In the genomic region with DNA sequence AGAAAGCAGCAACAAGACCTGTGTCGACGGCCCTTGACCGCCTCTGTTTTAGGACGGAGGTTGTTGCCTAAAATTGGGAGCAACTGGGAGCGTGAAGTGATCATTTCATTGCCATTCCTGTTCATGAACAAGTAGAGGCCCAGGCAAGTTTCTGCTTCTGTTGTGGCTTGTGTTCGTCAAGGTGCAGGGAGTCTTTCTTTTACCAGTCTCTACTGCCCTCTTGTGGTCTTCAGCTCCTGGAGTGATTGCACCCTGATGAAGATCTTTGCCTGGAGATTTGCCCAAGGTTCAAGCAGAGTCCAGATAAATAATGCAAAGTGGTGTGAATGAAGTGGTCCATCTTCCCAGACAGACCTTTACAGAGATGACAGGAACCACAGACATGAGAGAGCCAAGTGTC, we compare ENCODE assay signal across 9 mouse cellular contexts.
A peak's percentile ranks its signal among the peaks of the same experiment; 100 is the strongest.
DNase-seq lines count a peak whose midpoint lies in the region; ATAC-seq and TF ChIP-seq lines count a peak whose summit lies in the region.
"Had no signal": no experiment of that assay in that cellular context is flagged by ENCODE, and none has a peak within 500 bp of the region (broad histone marks: within the 10 kb centered on the region; RNA-seq: fewer than 3 reads in every experiment).

No protein-coding gene starts in this region.

- ATAC-seq in forebrain, postnatal 0 days: peak; percentile 45; the same call in 1 of the 2 replicates
- no peak for ATAC-seq in stomach, postnatal 0 days (ENCODE audit: low FRiP score, low TSS enrichment)

- no peak overlapping the region for H3K4me3 ChIP-seq in gastrocnemius, adult 2 months
- no peak overlapping the region for H3K4me3 ChIP-seq in forebrain, postnatal 0 days (ENCODE audit: low read depth, low read length)
- no peak overlapping the region for H3K4me3 ChIP-seq in stomach, postnatal 0 days (ENCODE audit: low read depth, low read length)
- H3K4me3 ChIP-seq: liver, embryonic 15.5 days had no signal

- TF ChIP-seq CTCF in gastrocnemius, adult 2 months (IDR thresholded peaks at IDR 0.05): peak; percentile 79
- peak; percentile 86 for TF ChIP-seq CTCF in forebrain, postnatal 0 days (IDR thresholded peaks at IDR 0.05; ENCODE audit: low read depth)
- TF ChIP-seq CTCF in stomach, postnatal 0 days (IDR thresholded peaks at IDR 0.05; ENCODE audit: low read depth): peak; percentile 87

- no peak overlapping the region for H3K27ac ChIP-seq in gastrocnemius, adult 2 months
- H3K27ac ChIP-seq in forebrain, postnatal 0 days (ENCODE audit: low read depth, low read length): no peak overlapping the region
- H3K27ac ChIP-seq in stomach, postnatal 0 days (replicated peaks): no peak overlapping the region
- H3K27ac ChIP-seq: liver, embryonic 15.5 days had no signal

- no peaks in the 10 kb centered on the region for H3K36me3 ChIP-seq in forebrain, postnatal 0 days (ENCODE audit: insufficient read depth)
- no peaks in the 10 kb centered on the region for H3K36me3 ChIP-seq in stomach, postnatal 0 days (ENCODE audit: control insufficient read depth, insufficient read depth, low read length)
- H3K36me3 ChIP-seq: liver, embryonic 15.5 days had no signal

- DNase-seq in gastrocnemius, adult 2 months: peak; percentile 37
- DNase-seq in gastrocnemius, postnatal 36 days: no peak
- peak; percentile 20 for DNase-seq in MEL-GATA-1-ER (ENCODE audit: extremely low read depth, low read depth)
- DNase-seq in cerebellum, adult 11-12 months: peak; percentile 37
- peak; percentile 84 for DNase-seq in forebrain, postnatal 0 days
- DNase-seq in layer of hippocampus, adult 11-12 months (ENCODE audit: low spot score): peak; percentile 75
- peak; percentile 70 for DNase-seq in lung, postnatal 10 days
- peak; percentile 36 for DNase-seq in stomach, postnatal 0 days (ENCODE audit: low spot score)

- intact Hi-C loops in gastrocnemius, adult 2 months (cut with DNase I): loop anchor here (1.0 to 10.0 kb wide), 2 partner anchors 130 to 360 kb away; no protein-coding TSS in a partner anchor
- intact Hi-C loops in gastrocnemius, postnatal 36 days (cut with DNase I): loop anchor here (10.0 kb wide), 1 partner anchor 370 kb away; no protein-coding TSS in a partner anchor

- no peak overlapping the region for H3K9ac ChIP-seq in forebrain, postnatal 0 days
- H3K9ac ChIP-seq in stomach, postnatal 0 days (ENCODE audit: low read length): no peak overlapping the region
- H3K9ac ChIP-seq: liver, embryonic 15.5 days had no signal

- H3K4me1 ChIP-seq in forebrain, postnatal 0 days (ENCODE audit: insufficient read depth): no peaks in the 10 kb centered on the region
- no peaks in the 10 kb centered on the region for H3K4me1 ChIP-seq in stomach, postnatal 0 days (replicated peaks; ENCODE audit: control insufficient read depth, insufficient read depth)

- H3K4me2 ChIP-seq in forebrain, postnatal 0 days (ENCODE audit: low read depth): no peak overlapping the region
- H3K4me2 ChIP-seq in stomach, postnatal 0 days (replicated peaks; ENCODE audit: low read depth): no peak overlapping the region
- H3K4me2 ChIP-seq: liver, embryonic 15.5 days had no signal

- TF ChIP-seq EP300 in stomach, postnatal 0 days (optimal IDR thresholded peaks at IDR 0.05): no peak

- H3K27me3 ChIP-seq in forebrain, postnatal 0 days (ENCODE audit: insufficient read depth, low read length): no peaks in the 10 kb centered on the region
- no peaks in the 10 kb centered on the region for H3K27me3 ChIP-seq in stomach, postnatal 0 days (ENCODE audit: control insufficient read depth, insufficient read depth, low read length)
- H3K27me3 ChIP-seq: liver, embryonic 15.5 days had no signal

- H3K9me3 ChIP-seq in forebrain, postnatal 0 days (ENCODE audit: low read length): no peaks in the 10 kb centered on the region
- H3K9me3 ChIP-seq in stomach, postnatal 0 days (ENCODE audit: control insufficient read depth, low read length): no peaks in the 10 kb centered on the region
- H3K9me3 ChIP-seq: liver, embryonic 15.5 days had no signal

- WGBS in forebrain, postnatal 0 days: 52% methylated on average over 6 of the region's 6 CpGs
- WGBS in stomach, postnatal 0 days: 58% methylated on average over 6 of the region's 6 CpGs

Comparison
In these comparisons a context has a peak if more than half of its experiments do, and no peak if none do; other contexts are left out.
1. DNase-seq: peak in gastrocnemius, adult 2 months (single experiment), MEL-GATA-1-ER (single experiment), cerebellum, adult 11-12 months (single experiment), forebrain, postnatal 0 days (single experiment), layer of hippocampus, adult 11-12 months (single experiment), lung, postnatal 10 days (single experiment) and stomach, postnatal 0 days (single experiment); none in gastrocnemius, postnatal 36 days (0 of 2).
2. Peak in every context shown above with its lines, with median percentiles within 50 percentile points of each other: CTCF ChIP-seq.